Comparison of ENCODE assay signal across 14 mouse cellular contexts in genomic region chr19:32963983-32964382, GRCm38 (mm10).
DNase-seq lines count a peak whose midpoint lies in the region; ATAC-seq lines count a peak whose summit lies in the region.
"Had no signal": no experiment of that assay in that cellular context is flagged by ENCODE, and none has a peak within 500 bp of the region (broad histone marks: within the 10 kb centered on the region; RNA-seq: fewer than 3 reads in every experiment).

No protein-coding gene starts in this region.

- peak; percentile 37 for DNase-seq in kidney, adult 11 months
- DNase-seq in R1 (ENCODE audit: low read depth, low spot score) = peak; percentile 98
- peak; percentile 57 for DNase-seq in thymus, postnatal 14 days
- DNase-seq in testis, postnatal 10 days (ENCODE audit: low spot score) = no peak
- DNase-seq in ovary, adult 18-20 months (ENCODE audit: low spot score) = no peak
- no peak for DNase-seq in urinary bladder, adult 2 months (ENCODE audit: low spot score)
- DNase-seq: cerebellum, adult 11 months; heart, postnatal 36 days; right cerebral cortex, postnatal 4 days had no signal

- H3K4me3 ChIP-seq in kidney, embryonic 15.5 days (replicated peaks) = no peak overlapping the region
- no peak overlapping the region for H3K4me3 ChIP-seq in intestine, embryonic 15.5 days (replicated peaks)
- H3K4me3 ChIP-seq: limb, embryonic 15.5 days; lung, embryonic 15.5 days had no signal

- H3K36me3 ChIP-seq in kidney, embryonic 15.5 days = no peaks in the 10 kb centered on the region
- H3K36me3 ChIP-seq in intestine, embryonic 15.5 days = no peaks in the 10 kb centered on the region
- H3K36me3 ChIP-seq: limb, embryonic 15.5 days; lung, embryonic 15.5 days had no signal

- H3K4me1 ChIP-seq in kidney, embryonic 15.5 days = peaks cover 8% of the 10 kb centered on the region; the same call in 1 of the 2 replicates
- H3K4me1 ChIP-seq in intestine, embryonic 15.5 days (replicated peaks) = no peaks in the 10 kb centered on the region; the same call in 1 of the 2 replicates
- H3K4me1 ChIP-seq: limb, embryonic 15.5 days; lung, embryonic 15.5 days had no signal

- H3K9me3 ChIP-seq in kidney, embryonic 15.5 days (replicated peaks) = no peaks in the 10 kb centered on the region
- H3K9me3 ChIP-seq in intestine, embryonic 15.5 days = no peaks in the 10 kb centered on the region
- H3K9me3 ChIP-seq: limb, embryonic 15.5 days; lung, embryonic 15.5 days had no signal

- no peak for ATAC-seq in kidney, embryonic 15.5 days (replicated peaks; ENCODE audit: low FRiP score)
- ATAC-seq in intestine, embryonic 15.5 days = peak; percentile 32; the same call in 1 of the 2 replicates

- H3K4me2 ChIP-seq in kidney, embryonic 15.5 days = no peak overlapping the region
- H3K4me2 ChIP-seq in intestine, embryonic 15.5 days (replicated peaks) = no peak overlapping the region
- H3K4me2 ChIP-seq: limb, embryonic 15.5 days; lung, embryonic 15.5 days had no signal

- H3K27me3 ChIP-seq in kidney, embryonic 15.5 days = no peaks in the 10 kb centered on the region
- H3K27me3 ChIP-seq in intestine, embryonic 15.5 days (replicated peaks) = no peaks in the 10 kb centered on the region
- H3K27me3 ChIP-seq: lung, embryonic 15.5 days had no signal

- 27% methylated on average over 1 of the region's 1 CpGs for WGBS in kidney, embryonic 15.5 days
- 19% methylated on average over 1 of the region's 1 CpGs for WGBS in intestine, embryonic 15.5 days

- H3K27ac ChIP-seq in kidney, embryonic 15.5 days = no peak overlapping the region
- no peak overlapping the region for H3K27ac ChIP-seq in intestine, embryonic 15.5 days
- H3K27ac ChIP-seq: limb, embryonic 15.5 days; lung, embryonic 15.5 days; stomach, postnatal 0 days had no signal

- H3K9ac ChIP-seq in kidney, embryonic 15.5 days = no peak overlapping the region
- H3K9ac ChIP-seq in intestine, embryonic 15.5 days = no peak overlapping the region
- H3K9ac ChIP-seq: limb, embryonic 15.5 days; lung, embryonic 15.5 days had no signal

Comparison
In these comparisons a context has a peak if more than half of its experiments do, and no peak if none do; other contexts are left out.
1. DNase-seq: peak in kidney, adult 11 months (single experiment), R1 (single experiment) and thymus, postnatal 14 days (single experiment); none in testis, postnatal 10 days (single experiment), ovary, adult 18-20 months (single experiment) and urinary bladder, adult 2 months (single experiment).